Mouse (Mus musculus): ENCODE results near the gene Slc39a3. TPM values are rescaled to one million over a fixed set of nuclear protein-coding genes. Genes with fewer than 3 reads are reported as not detected.
"Not testable (repeated sequence)": the region's sequence is repeated elsewhere in the genome, so short reads cannot be mapped to it uniquely, and the experiment has no call there.

The Slc39a3 gene
- total and polyA plus RNA-seq, 3 experiments: 15.6 to 19.5 TPM; not detected in 1

DNA sequence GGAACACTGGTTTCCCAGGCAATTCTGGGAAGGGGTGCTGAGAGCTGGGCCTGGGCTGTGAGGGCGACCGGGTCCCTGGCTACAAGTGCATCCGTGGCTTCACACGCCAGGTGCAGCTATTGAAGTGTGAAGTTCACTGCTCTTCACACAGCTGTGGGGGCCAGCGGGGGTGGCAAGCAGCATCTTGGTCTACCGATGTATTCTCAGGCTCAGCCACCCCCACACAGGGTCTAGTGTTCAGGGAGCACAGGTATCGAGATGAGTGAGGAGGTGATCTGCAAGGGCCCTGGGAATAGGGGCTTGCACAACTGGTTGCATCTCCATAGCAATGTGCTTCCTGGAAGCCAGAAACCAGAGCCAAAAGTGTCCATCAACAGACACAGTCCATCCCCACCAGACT is 46.8 kb downstream of the Slc39a3 start:
- Histone ChIP-seq H3K27me3 (ENCODE audit: control insufficient read depth in 1 of 2, insufficient read depth in 2 of 2, low read length in 2 of 2) (no peaks in the 10 kb centered on the region), H3K9me3 (replicated peaks; ENCODE audit: insufficient read depth, low read length) (no peaks in the 10 kb centered on the region), H3K4me3 (ENCODE audit: control insufficient read depth in 1 of 2, insufficient read depth in 1 of 2, low read depth in 2 of 2, low read length in 2 of 2) (no peak overlapping the region), H3K4me1 (ENCODE audit: control insufficient read depth in 1 of 2, insufficient read depth in 2 of 2, low read length in 2 of 2) (0 out of 4 replicates have a peak, but pooled peaks cover 0 to 6% of the 10 kb centered on the region in 2 experiments), H3K36me3 (ENCODE audit: control insufficient read depth in 1 of 2, insufficient read depth in 2 of 2, low read length in 2 of 2) (no peaks in the 10 kb centered on the region), H3K79me2 (ENCODE audit: control insufficient read depth, insufficient read depth, low read length, poor library complexity) (no peaks in the 10 kb centered on the region), H3K9ac (ENCODE audit: control insufficient read depth, low read depth, low read length, poor library complexity, severe bottlenecking) (no peak overlapping the region), H3K27ac (ENCODE audit: control insufficient read depth, low read depth, low read length) (no peak overlapping the region)
- TF ChIP-seq EP300 (IDR thresholded peaks at IDR 0.05; ENCODE audit: low read depth in 1 of 2, low read length in 2 of 2): no peak
- no peak for TF ChIP-seq USF2 (IDR thresholded peaks at IDR 0.05; ENCODE audit: borderline replicate concordance in 1 of 2, insufficient read depth in 1 of 2, low read depth in 1 of 2, low read length in 2 of 2)
- TF ChIP-seq TCF12 (IDR thresholded peaks at IDR 0.05; ENCODE audit: low read depth, low read length): no peak
- TF ChIP-seq USF1 (IDR thresholded peaks at IDR 0.05; ENCODE audit: low read depth, low read length): no peak
- TF ChIP-seq POLR2A (IDR thresholded peaks at IDR 0.05; ENCODE audit: control insufficient read depth in 1 of 2, insufficient read depth in 1 of 2, low read depth in 1 of 2, low read length in 2 of 2, poor library complexity in 1 of 2): no peak
- TF ChIP-seq MAX (IDR thresholded peaks at IDR 0.05; ENCODE audit: low read length): no peak
- TF ChIP-seq ZC3H11A (IDR thresholded peaks at IDR 0.05; ENCODE audit: low read depth, low read length): no peak
- TF ChIP-seq UBTF (IDR thresholded peaks at IDR 0.05; ENCODE audit: borderline replicate concordance, insufficient read depth, low read depth, low read length): no peak
- no peak for TF ChIP-seq GABPA (IDR thresholded peaks at IDR 0.05; ENCODE audit: low read depth, low read length)
- no peak for TF ChIP-seq TAL1 (IDR thresholded peaks at IDR 0.05; ENCODE audit: low read length)
- TF ChIP-seq CHD2 (IDR thresholded peaks at IDR 0.05; ENCODE audit: low read length): no peak
- TF ChIP-seq HCFC1 (IDR thresholded peaks at IDR 0.05; ENCODE audit: low read depth, low read length): no peak
- TF ChIP-seq JUND (IDR thresholded peaks at IDR 0.05; ENCODE audit: low read depth, low read length): no peak
- no peak for DNase-seq (ENCODE audit: low read depth, low spot score)

DNA sequence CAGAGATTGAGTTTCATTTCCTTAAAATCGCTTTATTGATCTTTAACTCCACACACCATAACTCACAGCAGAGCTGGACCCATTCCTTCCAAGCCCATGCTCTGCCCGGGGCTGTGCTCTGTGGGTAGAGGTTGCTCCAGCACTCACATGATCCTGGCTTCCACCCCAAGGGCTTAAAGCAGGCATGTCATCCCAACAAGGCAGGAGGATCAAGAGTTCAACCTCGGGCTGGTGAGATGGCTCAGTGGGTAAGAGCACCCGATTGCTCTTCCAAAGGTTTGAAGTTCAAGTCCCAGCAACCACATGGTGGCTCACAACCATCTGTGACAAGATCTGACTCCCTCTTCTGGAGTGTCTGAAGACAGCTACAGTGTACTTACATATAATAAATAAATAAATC is 47.4 kb downstream of the Slc39a3 start:
- not testable (repeated sequence) for H3K27me3 ChIP-seq (ENCODE audit: control insufficient read depth in 1 of 2, insufficient read depth in 2 of 2, low read length in 2 of 2); H3K4me1 ChIP-seq (ENCODE audit: control insufficient read depth in 1 of 2, insufficient read depth in 2 of 2, low read length in 2 of 2); H3K27ac ChIP-seq (ENCODE audit: control insufficient read depth, low read depth, low read length); DNase-seq (ENCODE audit: low read depth, low spot score); H3K36me3 ChIP-seq (ENCODE audit: control insufficient read depth in 1 of 2, insufficient read depth in 2 of 2, low read length in 2 of 2); H3K79me2 ChIP-seq (ENCODE audit: control insufficient read depth, insufficient read depth, low read length, poor library complexity); H3K9ac ChIP-seq (ENCODE audit: control insufficient read depth, low read depth, low read length, poor library complexity, severe bottlenecking); H3K4me3 ChIP-seq (ENCODE audit: control insufficient read depth in 1 of 2, insufficient read depth in 1 of 2, low read depth in 2 of 2, low read length in 2 of 2); H3K9me3 ChIP-seq (replicated peaks; ENCODE audit: insufficient read depth, low read length)
- peak; percentile 35; the same call in 1 of the 2 replicates for TF ChIP-seq TBP (IDR thresholded peaks at IDR 0.05; ENCODE audit: low read depth, low read length)

DNA sequence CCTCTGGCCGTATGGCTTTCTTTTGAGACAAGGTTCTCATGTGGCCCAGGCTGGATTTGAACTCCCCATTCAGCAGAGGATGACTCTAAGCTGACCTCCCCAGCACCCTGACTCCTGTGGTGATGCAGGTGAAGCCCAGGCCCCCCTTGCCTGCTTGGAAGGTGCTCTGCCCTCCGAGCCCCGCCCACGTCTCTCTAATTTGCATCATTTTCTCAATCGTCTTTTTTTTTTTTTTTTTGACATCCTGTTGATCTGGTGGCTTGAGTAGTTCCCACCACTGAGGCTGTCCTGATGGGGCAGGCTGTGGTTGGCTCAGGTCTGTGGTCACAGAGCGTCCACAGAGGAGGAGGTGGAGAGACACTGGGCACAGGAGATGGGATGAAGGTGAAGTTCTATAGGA is 47.8 kb downstream of the Slc39a3 start:
- TF ChIP-seq MEF2A (IDR thresholded peaks at IDR 0.05; ENCODE audit: extremely low read depth, insufficient replicate concordance, low read depth, low read length, poor library complexity, severe bottlenecking) (no peak), TCF12 (IDR thresholded peaks at IDR 0.05; ENCODE audit: low read depth, low read length) (no peak), POLR2AphosphoS2 (IDR thresholded peaks at IDR 0.05; ENCODE audit: low read length) (no peak), ETS1 (IDR thresholded peaks at IDR 0.05; ENCODE audit: low read depth, low read length) (no peak), E2F4 (IDR thresholded peaks at IDR 0.05; ENCODE audit: borderline replicate concordance, low read depth, low read length) (no peak), HCFC1 (IDR thresholded peaks at IDR 0.05; ENCODE audit: low read depth, low read length) (no peak), MAX (IDR thresholded peaks at IDR 0.05; ENCODE audit: low read length) (no peak), GABPA (IDR thresholded peaks at IDR 0.05; ENCODE audit: low read depth, low read length) (no peak), MAZ (IDR thresholded peaks at IDR 0.05; ENCODE audit: low read depth, low read length) (no peak), GATA1 (IDR thresholded peaks at IDR 0.05; ENCODE audit: low read depth, low read length) (no peak)
- Histone ChIP-seq H3K27me3 (ENCODE audit: control insufficient read depth in 1 of 2, insufficient read depth in 2 of 2, low read length in 2 of 2) (no peaks in the 10 kb centered on the region), H3K4me3 (ENCODE audit: control insufficient read depth in 1 of 2, insufficient read depth in 1 of 2, low read depth in 2 of 2, low read length in 2 of 2) (no peak overlapping the region), H3K4me1 (ENCODE audit: control insufficient read depth in 1 of 2, insufficient read depth in 2 of 2, low read length in 2 of 2) (no peaks in the 10 kb centered on the region), H3K27ac (ENCODE audit: control insufficient read depth, low read depth, low read length) (no peak overlapping the region), H3K9ac (ENCODE audit: control insufficient read depth, low read depth, low read length, poor library complexity, severe bottlenecking) (no peak overlapping the region), H3K9me3 (replicated peaks; ENCODE audit: insufficient read depth, low read length) (no peaks in the 10 kb centered on the region), H3K79me2 (ENCODE audit: control insufficient read depth, insufficient read depth, low read length, poor library complexity) (no peaks in the 10 kb centered on the region), H3K36me3 (ENCODE audit: control insufficient read depth in 1 of 2, insufficient read depth in 2 of 2, low read length in 2 of 2) (no peaks in the 10 kb centered on the region)
- DNase-seq (ENCODE audit: low read depth, low spot score): no peak
